Mouse (Mus musculus) megakaryocyte, embryonic 14.5 days (primary cell): ENCODE results near the gene Fgf14. TPM values are rescaled to one million over a fixed set of nuclear protein-coding genes. Genes with fewer than 3 reads are reported as not detected.

ENCODE experiments used
- H3K27me3 ChIP-seq: replicated peaks from 2 replicates; pipeline ENCODE3; 2012; ENCODE audit warnings: inconsistent platforms
- H3K36me3 ChIP-seq: replicated peaks from 2 replicates; pipeline ENCODE3; 2012; ENCODE audit warnings: low read length, inconsistent platforms, mixed read lengths
- H3K4me1 ChIP-seq: 2 replicates; pipeline ENCODE4 v1.6.1; 2012; ENCODE audit warnings: inconsistent platforms
- H3K4me3 ChIP-seq: replicated peaks from 2 replicates; pipeline ENCODE3; 2012; ENCODE audit warnings: moderate library complexity, mild to moderate bottlenecking, inconsistent platforms
- H3K9me3 ChIP-seq: 2 replicates; pipeline ENCODE4 v1.6.1; 2012; ENCODE audit warnings: inconsistent platforms
- FLI1 ChIP-seq: IDR thresholded peaks from 2 replicates; pipeline ENCODE4 v1.6.1; 2012; ENCODE audit warnings: low read length, inconsistent platforms, mixed read lengths
- GATA1 ChIP-seq: IDR thresholded peaks from 3 replicates; pipeline ENCODE4 v1.6.1; 2012; ENCODE audit warnings: mixed read lengths, low read length, inconsistent platforms, borderline replicate concordance
- polyA plus RNA-seq: library from polyadenylated mRNA; stranded (reverse); fragments of >175 nt; gene quantifications from 2 replicates; pipeline ENCODE4 v1.2.3, GENCODE M21; 2012; ENCODE audit warnings: low replicate concordance; ENCODE audit not compliant: insufficient read depth

Fgf14 gene
- polyA plus RNA-seq, 1 experiment = not detected

DNA sequence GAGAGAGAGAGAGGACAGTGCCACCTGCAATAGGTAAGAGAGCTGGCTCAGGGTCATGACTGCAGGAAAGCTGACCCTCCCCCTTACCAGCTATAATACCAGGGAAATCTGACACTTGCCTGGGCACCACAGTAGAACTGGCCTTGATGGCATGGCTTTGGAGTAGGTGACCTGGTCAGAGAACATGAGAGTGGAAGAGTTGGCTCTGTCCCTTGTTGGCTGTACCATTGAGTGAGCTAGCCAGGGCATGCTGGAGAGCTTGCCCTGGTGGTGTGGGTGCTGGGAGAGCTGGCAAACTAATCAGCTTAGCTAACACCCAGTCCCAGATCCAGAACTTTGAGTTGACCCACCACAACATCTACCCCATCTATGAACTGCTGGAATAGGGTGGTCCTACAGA lies 348.5 kb downstream of the Fgf14 start:
- H3K9me3 ChIP-seq = peaks cover 5% of the 10 kb centered on the region
- no peak overlapping the region for H3K4me3 ChIP-seq
- H3K27me3 ChIP-seq = no peaks in the 10 kb centered on the region
- no peaks in the 10 kb centered on the region for H3K36me3 ChIP-seq
- TF ChIP-seq GATA1 (no peak), FLI1 (no peak)
- H3K4me1 ChIP-seq = no peaks in the 10 kb centered on the region

DNA sequence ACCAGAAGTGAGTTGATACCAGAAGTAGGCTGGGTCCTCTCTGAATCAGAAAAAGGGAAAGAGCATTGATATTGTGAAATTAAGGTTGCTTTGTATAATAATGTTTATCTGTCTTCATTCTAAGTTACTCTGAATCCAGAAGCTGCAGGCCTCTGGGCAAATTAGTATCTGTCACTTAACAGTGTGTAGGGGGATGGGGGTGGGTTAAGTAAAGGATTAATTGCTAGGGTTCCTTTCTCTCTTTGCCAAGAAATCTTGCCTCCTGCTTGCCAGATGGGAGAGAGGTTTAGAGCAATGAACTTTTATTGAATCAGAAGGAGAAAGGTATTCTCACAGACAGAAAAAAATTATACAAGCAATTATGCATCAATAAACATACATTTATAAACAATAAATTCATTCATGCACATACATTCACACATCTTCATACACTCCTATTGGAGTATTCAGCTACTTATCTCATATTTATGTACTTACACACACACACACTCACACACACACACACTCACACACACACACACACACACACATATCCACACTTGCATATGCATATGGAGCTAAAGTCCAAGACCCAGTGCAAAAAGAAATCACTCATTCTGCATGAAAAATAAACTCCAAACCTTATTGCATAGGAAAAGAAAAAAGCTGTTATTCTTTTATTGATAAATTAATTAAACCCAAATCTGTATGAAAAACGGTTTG lies 357.8 kb downstream of the Fgf14 start:
- H3K27me3 ChIP-seq = no peaks in the 10 kb centered on the region
- no peaks in the 10 kb centered on the region for H3K4me1 ChIP-seq
- H3K36me3 ChIP-seq = no peaks in the 10 kb centered on the region
- H3K9me3 ChIP-seq = peaks cover 4% of the 10 kb centered on the region; the same call in 1 of the 2 replicates
- no peak overlapping the region for H3K4me3 ChIP-seq
- no peak for TF ChIP-seq GATA1
- TF ChIP-seq FLI1 = no peak

- no peak overlapping the region for H3K4me3 ChIP-seq
- no peaks in the 10 kb centered on the region for H3K27me3 ChIP-seq
- H3K4me1 ChIP-seq = no peaks in the 10 kb centered on the region
- TF ChIP-seq GATA1 (no peak), FLI1 (no peak)
- no peaks in the 10 kb centered on the region for H3K36me3 ChIP-seq
- H3K9me3 ChIP-seq = peaks cover 4% of the 10 kb centered on the region; the same call in 1 of the 2 replicates
Measured at GRCm38 (mm10) chr14:124315513-124315912, 361.4 kb downstream of the Fgf14 start.

DNA sequence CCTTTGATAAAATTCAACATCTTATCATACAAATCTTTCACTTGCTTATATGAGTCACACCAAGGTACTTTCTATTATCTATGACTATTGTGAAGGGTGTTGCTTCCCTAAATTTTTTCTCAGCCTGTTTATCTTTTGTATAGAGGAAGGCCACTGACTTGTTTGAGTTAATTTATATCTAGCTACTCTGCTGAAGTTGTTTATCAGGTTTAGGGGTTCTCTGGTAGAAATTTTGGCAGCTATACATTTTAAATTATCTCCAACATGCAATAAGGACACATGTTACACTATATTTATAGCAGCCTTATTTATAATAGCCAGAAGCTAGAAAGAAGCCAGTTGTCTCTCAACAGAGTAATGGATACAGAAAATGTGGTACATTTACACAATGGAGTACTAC lies 389.9 kb downstream of the Fgf14 start:
- Histone ChIP-seq H3K4me1 (no peaks in the 10 kb centered on the region), H3K27me3 (no peaks in the 10 kb centered on the region), H3K9me3 (peaks cover 4% of the 10 kb centered on the region; the same call in 1 of the 2 replicates), H3K36me3 (no peaks in the 10 kb centered on the region), H3K4me3 (no peak overlapping the region)
- no peak for TF ChIP-seq GATA1
- TF ChIP-seq FLI1 = no peak

- Histone ChIP-seq H3K27me3 (no peaks in the 10 kb centered on the region), H3K9me3 (no peaks in the 10 kb centered on the region), H3K36me3 (no peaks in the 10 kb centered on the region), H3K4me1 (no peaks in the 10 kb centered on the region), H3K4me3 (no peak overlapping the region)
- TF ChIP-seq FLI1 (no peak), GATA1 (no peak)
Measured at GRCm38 (mm10) chr14:124278384-124278944, 398.5 kb downstream of the Fgf14 start.

DNA sequence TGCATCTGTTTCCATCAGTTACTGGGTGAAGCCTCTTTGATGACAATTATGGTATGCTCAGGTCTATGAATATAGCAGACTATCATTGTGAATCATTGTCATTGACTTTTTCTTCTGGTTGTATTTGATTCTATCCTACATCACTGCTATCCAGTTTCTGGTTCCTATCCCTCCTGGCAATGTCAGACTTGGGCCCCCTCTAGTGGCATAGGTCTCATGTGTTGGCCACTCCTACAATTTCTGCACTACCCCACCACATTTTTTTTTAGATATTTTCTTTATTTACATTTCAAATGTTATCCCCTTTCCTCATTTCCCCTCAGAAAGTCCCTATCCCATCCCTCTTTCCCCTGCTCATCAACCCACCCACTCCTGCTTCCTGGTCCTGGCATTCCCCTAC lies 409.9 kb downstream of the Fgf14 start:
- H3K9me3 ChIP-seq = no peaks in the 10 kb centered on the region
- H3K36me3 ChIP-seq = no peaks in the 10 kb centered on the region
- H3K27me3 ChIP-seq = no peaks in the 10 kb centered on the region
- no peak overlapping the region for H3K4me3 ChIP-seq
- TF ChIP-seq GATA1 (no peak), FLI1 (no peak)
- no peaks in the 10 kb centered on the region for H3K4me1 ChIP-seq

- no peaks in the 10 kb centered on the region for H3K27me3 ChIP-seq
- H3K9me3 ChIP-seq = no peaks in the 10 kb centered on the region
- H3K36me3 ChIP-seq = no peaks in the 10 kb centered on the region
- H3K4me1 ChIP-seq = no peaks in the 10 kb centered on the region
- TF ChIP-seq FLI1 = no peak
- TF ChIP-seq GATA1 = no peak
- H3K4me3 ChIP-seq = no peak overlapping the region
Measured at GRCm38 (mm10) chr14:124264541-124265059, 412.3 kb downstream of the Fgf14 start.

DNA sequence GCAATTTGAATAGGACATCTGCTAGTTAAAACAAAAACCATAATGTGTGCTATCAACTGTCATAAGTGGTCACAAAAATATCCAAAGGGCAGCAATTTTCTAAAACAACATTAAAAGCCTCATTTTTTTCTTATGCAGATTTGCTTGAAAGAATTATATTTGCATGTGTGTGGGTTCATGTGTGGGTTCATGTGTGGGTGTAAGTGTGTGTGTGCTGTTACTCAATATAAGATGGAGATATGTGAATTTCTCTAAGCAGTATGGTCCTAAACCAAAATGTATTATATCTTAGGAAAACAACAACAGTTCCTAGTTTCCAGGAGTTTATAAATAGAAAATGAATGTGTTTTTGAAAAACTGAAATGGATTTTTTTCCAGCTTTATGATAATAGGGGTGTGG lies 413.7 kb downstream of the Fgf14 start:
- Histone ChIP-seq H3K4me3 (no peak overlapping the region), H3K4me1 (no peaks in the 10 kb centered on the region), H3K36me3 (no peaks in the 10 kb centered on the region), H3K9me3 (no peaks in the 10 kb centered on the region), H3K27me3 (no peaks in the 10 kb centered on the region)
- TF ChIP-seq GATA1 (no peak), FLI1 (no peak)

DNA sequence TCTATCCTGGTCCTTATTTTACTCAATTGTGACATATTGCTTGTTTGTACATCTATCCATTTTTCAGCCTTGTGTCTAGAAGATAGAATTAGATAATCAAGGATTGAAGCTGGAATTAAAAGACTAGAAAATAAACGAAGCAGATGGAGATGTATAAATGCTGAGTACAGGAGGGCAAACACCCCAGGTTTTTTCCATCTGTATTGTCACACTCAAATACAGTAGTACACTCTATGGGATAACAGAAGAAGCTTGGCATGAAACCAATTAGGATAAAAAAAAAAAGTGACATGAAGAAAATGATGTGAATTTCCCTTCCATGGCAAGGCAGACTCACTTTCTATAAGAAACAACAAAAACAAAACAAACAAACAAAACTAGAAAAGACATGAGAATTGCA lies 429.4 kb downstream of the Fgf14 start:
- no peak for TF ChIP-seq FLI1
- no peak for TF ChIP-seq GATA1
- no peaks in the 10 kb centered on the region for H3K4me1 ChIP-seq
- 0 out of 2 replicates have a peak, but pooled peaks cover 7% of the 10 kb centered on the region for H3K9me3 ChIP-seq
- no peaks in the 10 kb centered on the region for H3K36me3 ChIP-seq
- no peaks in the 10 kb centered on the region for H3K27me3 ChIP-seq
- H3K4me3 ChIP-seq = no peak overlapping the region

DNA sequence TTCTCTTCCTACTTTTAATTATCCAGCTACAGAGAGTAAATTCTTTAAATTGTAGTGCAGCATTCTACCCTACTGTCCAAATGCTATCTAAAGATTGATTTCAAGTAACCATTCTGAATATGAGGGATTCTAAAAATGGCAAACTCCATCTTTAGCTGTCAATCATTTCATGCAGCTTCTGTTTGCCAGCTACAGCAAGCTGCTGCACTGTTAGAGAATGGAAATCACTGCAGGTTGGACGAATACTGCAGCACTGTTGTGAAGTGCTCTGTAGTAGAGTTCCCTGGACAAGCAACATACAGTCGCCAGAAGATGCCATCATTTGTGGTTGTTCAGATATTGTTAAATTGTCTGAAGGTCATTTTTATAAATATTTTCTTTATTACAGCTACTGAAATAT lies 453.5 kb downstream of the Fgf14 start:
- Histone ChIP-seq H3K36me3 (no peaks in the 10 kb centered on the region), H3K4me1 (no peaks in the 10 kb centered on the region)

More for the DNA sequence above, 453.5 kb downstream of the Fgf14 start:
- no peak for TF ChIP-seq FLI1
- no peak for TF ChIP-seq GATA1
- Histone ChIP-seq H3K4me3 (no peak overlapping the region), H3K9me3 (no peaks in the 10 kb centered on the region), H3K27me3 (no peaks in the 10 kb centered on the region)
